Mouse (Mus musculus) erythroblast, embryonic 14.5 days (primary cell): ENCODE measurements around the gene Glg1. TPM values are rescaled to one million over a fixed set of nuclear protein-coding genes. Genes with fewer than 3 reads are reported as not detected.

Experiments
- H3K27me3 ChIP-seq: 2 replicates; pipeline ENCODE4 v1.6.1; 2012; ENCODE audit warnings: inconsistent platforms; ENCODE audit not compliant: control insufficient read depth
- H3K36me3 ChIP-seq: 2 replicates; pipeline ENCODE4 v1.6.1; 2012; ENCODE audit warnings: mild to moderate bottlenecking, inconsistent platforms; ENCODE audit not compliant: control insufficient read depth
- H3K4me1 ChIP-seq: 2 replicates; pipeline ENCODE4 v1.6.1; 2012; ENCODE audit warnings: inconsistent platforms; ENCODE audit not compliant: control insufficient read depth
- H3K4me3 ChIP-seq: replicated peaks from 2 replicates; pipeline ENCODE3; 2012; ENCODE audit warnings: moderate library complexity, mild to moderate bottlenecking, inconsistent platforms
- H3K9me3 ChIP-seq: 2 replicates; pipeline ENCODE4 v1.6.1; 2012; ENCODE audit warnings: low read length, inconsistent platforms, mixed read lengths; ENCODE audit not compliant: control insufficient read depth
- TAL1 ChIP-seq: IDR thresholded peaks from 3 replicates; pipeline ENCODE4 v1.6.1; 2012; ENCODE audit warnings: low read length, inconsistent platforms, mixed read lengths
- polyA plus RNA-seq: library from polyadenylated mRNA; stranded (reverse); fragments of >175 nt; gene quantifications from 2 replicates; pipeline ENCODE4 v1.2.3, GENCODE M21; 2012

Glg1 gene
- polyA plus RNA-seq, 1 experiment: 1.1 TPM

DNA sequence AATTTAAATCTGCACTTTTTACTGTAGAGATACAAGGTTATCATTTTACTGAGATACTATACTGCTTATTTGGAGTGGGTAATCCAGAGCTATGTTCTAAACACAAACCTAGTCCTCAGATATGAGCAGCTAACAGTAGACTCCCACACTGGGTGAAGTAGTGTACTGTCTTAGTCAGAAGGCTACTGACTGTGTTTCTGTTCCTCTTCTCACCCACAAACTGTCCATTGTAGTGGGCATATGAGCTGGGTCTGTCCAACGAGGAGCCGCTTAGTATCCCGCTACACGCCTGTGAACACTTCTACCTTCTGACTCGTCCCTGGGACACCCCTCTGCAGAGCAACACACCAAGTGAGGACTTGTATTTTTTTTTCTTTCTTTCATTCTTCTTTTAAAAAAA lies 144.1 kb downstream of the Glg1 start:
- H3K36me3 ChIP-seq: peaks cover 45% of the 10 kb centered on the region
- no peaks in the 10 kb centered on the region for H3K9me3 ChIP-seq
- H3K4me1 ChIP-seq: no peaks in the 10 kb centered on the region
- no peak overlapping the region for H3K4me3 ChIP-seq
- no peak for TF ChIP-seq TAL1
- H3K27me3 ChIP-seq: no peaks in the 10 kb centered on the region

Other genes with a start within 250 kb of the Glg1 start
- 0.09 and 0.20 TPM in 2 replicates for gene Ddx19b, start 227.5 kb downstream of the Glg1 start, polyA plus RNA-seq
- gene Aars, start 226.1 kb downstream of the Glg1 start, polyA plus RNA-seq: 4.3 and 8.5 TPM in 2 replicates
- gene Exosc6, start 202.9 kb downstream of the Glg1 start, polyA plus RNA-seq: 4.8 and 5.0 TPM in 2 replicates
- not detected in 2 replicates for gene Clec18a, start 166.8 kb downstream of the Glg1 start, polyA plus RNA-seq
- 0.05 TPM in 1 of 2 replicates, not detected in the other for gene Pdpr, start 164.6 kb downstream of the Glg1 start, polyA plus RNA-seq
- gene Rfwd3, start 41.0 kb upstream of the Glg1 start, polyA plus RNA-seq: 0.63 TPM in 2 replicates
- 0.06 TPM in 1 of 2 replicates, not detected in the other for gene Mlkl, start 79.0 kb upstream of the Glg1 start, polyA plus RNA-seq
- gene Fa2h, start 134.6 kb upstream of the Glg1 start, polyA plus RNA-seq: not detected in 2 replicates